Mouse (Mus musculus): ENCODE data around the gene Hmga2. TPM values are rescaled to one million over a fixed set of nuclear protein-coding genes. Genes with fewer than 3 reads are reported as not detected.

Gene Hmga2
- polyA plus RNA-seq, 1 experiment from 2014 or later = 16.1 TPM

DNA sequence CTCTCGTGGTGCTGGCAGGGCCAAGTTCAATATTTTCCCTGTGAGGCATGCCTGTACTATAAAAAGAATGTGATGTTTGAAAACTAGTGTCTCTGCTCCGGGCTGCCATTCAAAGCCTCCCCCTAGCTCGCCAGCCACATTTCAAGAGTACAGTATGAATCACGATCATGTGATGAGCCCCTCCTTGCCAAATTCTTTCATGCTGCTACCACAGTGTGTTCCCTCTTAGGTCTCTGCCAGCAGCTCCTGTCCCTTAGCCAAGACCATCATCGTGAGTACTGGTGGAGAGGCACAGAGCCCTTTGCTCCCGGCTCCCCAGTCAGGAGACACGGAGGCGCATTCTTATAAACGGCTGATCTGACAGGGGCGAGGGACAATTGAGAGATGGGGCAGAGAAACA lies 54.2 kb downstream of the Hmga2 start:
- 56% methylated on average over 10 of the region's 10 CpGs for WGBS (ENCODE audit: insufficient replicate concordance)
- Histone ChIP-seq H3K4me3 (no peak overlapping the region), H3K27ac (no peak overlapping the region)

GRCm38 (mm10) chr10:120420971-120421629 lies 55.2 kb downstream of the Hmga2 start:
- 0 out of 2 replicates have a peak, but pooled peaks cover 2% of the 10 kb centered on the region for H3K36me3 ChIP-seq
- no peak overlapping the region for H3K4me3 ChIP-seq
- peaks cover 35% of the 10 kb centered on the region; the same call in 1 of the 2 replicates for H3K4me1 ChIP-seq
- no peaks in the 10 kb centered on the region for H3K9me3 ChIP-seq (replicated peaks)
- ATAC-seq = no peak
- H3K27ac ChIP-seq = no peak overlapping the region
- H3K9ac ChIP-seq = no peak overlapping the region
- no peak overlapping the region for H3K4me2 ChIP-seq
- no peaks in the 10 kb centered on the region for H3K27me3 ChIP-seq (replicated peaks)
- WGBS (ENCODE audit: insufficient replicate concordance) = 72% methylated on average over 15 of the region's 15 CpGs

More for the DNA sequence above, 54.2 kb downstream of the Hmga2 start:
- no peak overlapping the region for H3K9ac ChIP-seq
- H3K36me3 ChIP-seq = 0 out of 2 replicates have a peak, but pooled peaks cover 2% of the 10 kb centered on the region
- H3K4me1 ChIP-seq = peaks cover 28% of the 10 kb centered on the region; the same call in 1 of the 2 replicates
- H3K9me3 ChIP-seq (replicated peaks) = no peaks in the 10 kb centered on the region
- H3K27me3 ChIP-seq (replicated peaks) = no peaks in the 10 kb centered on the region
- ATAC-seq = no peak
- H3K4me2 ChIP-seq = no peak overlapping the region

GRCm38 (mm10) chr10:120418738-120419523 lies 57.3 kb downstream of the Hmga2 start:
- Histone ChIP-seq H3K9me3 (replicated peaks) (no peaks in the 10 kb centered on the region), H3K4me1 (peaks cover 30% of the 10 kb centered on the region; the same call in 1 of the 2 replicates), H3K4me2 (no peak overlapping the region), H3K9ac (no peak overlapping the region), H3K36me3 (peaks cover 16% of the 10 kb centered on the region), H3K27ac (0 out of 2 replicates have a peak overlapping the region, but pooled peaks have one; percentile 28), H3K4me3 (no peak overlapping the region), H3K27me3 (replicated peaks) (no peaks in the 10 kb centered on the region)
- ATAC-seq = no peak
- WGBS (ENCODE audit: insufficient replicate concordance) = 66% methylated on average over 16 of the region's 16 CpGs

GRCm38 (mm10) chr10:120418211-120418610 lies 58.1 kb downstream of the Hmga2 start:
- H3K36me3 ChIP-seq = peaks cover 20% of the 10 kb centered on the region
- no peaks in the 10 kb centered on the region for H3K27me3 ChIP-seq (replicated peaks)
- no peak overlapping the region for H3K4me3 ChIP-seq
- peaks cover 35% of the 10 kb centered on the region; the same call in 1 of the 2 replicates for H3K4me1 ChIP-seq
- no peak overlapping the region for H3K9ac ChIP-seq
- WGBS (ENCODE audit: insufficient replicate concordance) = 71% methylated on average over 7 of the region's 7 CpGs
- ATAC-seq = no peak
- no peaks in the 10 kb centered on the region for H3K9me3 ChIP-seq (replicated peaks)
- no peak overlapping the region for H3K4me2 ChIP-seq
- peak overlapping the region; percentile 70 for H3K27ac ChIP-seq

GRCm38 (mm10) chr10:120417488-120418118 lies 58.7 kb downstream of the Hmga2 start:
- H3K27me3 ChIP-seq (replicated peaks) = no peaks in the 10 kb centered on the region
- WGBS (ENCODE audit: insufficient replicate concordance) = 49% methylated on average over 7 of the region's 7 CpGs

GRCm38 (mm10) chr10:120417116-120417487 lies 59.2 kb downstream of the Hmga2 start:
- ATAC-seq = no peak
- Histone ChIP-seq H3K9me3 (replicated peaks) (no peaks in the 10 kb centered on the region), H3K9ac (no peak overlapping the region), H3K4me2 (no peak overlapping the region), H3K4me3 (no peak overlapping the region), H3K27ac (peak overlapping the region; percentile 70), H3K27me3 (replicated peaks) (no peaks in the 10 kb centered on the region), H3K4me1 (peaks cover 35% of the 10 kb centered on the region; the same call in 1 of the 2 replicates), H3K36me3 (peaks cover 20% of the 10 kb centered on the region)
- 65% methylated on average over 5 of the region's 5 CpGs for WGBS (ENCODE audit: insufficient replicate concordance)

More at GRCm38 (mm10) chr10:120417488-120418118, 58.7 kb downstream of the Hmga2 start:
- Histone ChIP-seq H3K9me3 (replicated peaks) (no peaks in the 10 kb centered on the region), H3K4me1 (peaks cover 35% of the 10 kb centered on the region; the same call in 1 of the 2 replicates), H3K4me3 (no peak overlapping the region), H3K27ac (peak overlapping the region; percentile 70), H3K4me2 (peak overlapping the region; percentile 11; the same call in 1 of the 2 replicates), H3K9ac (no peak overlapping the region), H3K36me3 (peaks cover 20% of the 10 kb centered on the region)
- peak; percentile 78 for ATAC-seq

- Histone ChIP-seq H3K27me3 (replicated peaks) (no peaks in the 10 kb centered on the region), H3K27ac (peak overlapping the region; percentile 70; the same call in 1 of the 2 replicates), H3K4me2 (no peak overlapping the region), H3K9me3 (replicated peaks) (no peaks in the 10 kb centered on the region), H3K4me1 (peaks cover 35% of the 10 kb centered on the region; the same call in 1 of the 2 replicates), H3K9ac (no peak overlapping the region), H3K36me3 (peaks cover 20% of the 10 kb centered on the region), H3K4me3 (no peak overlapping the region)
- WGBS (ENCODE audit: insufficient replicate concordance) = 84% methylated on average over 12 of the region's 12 CpGs
- ATAC-seq = no peak
Observed at GRCm38 (mm10) chr10:120416628-120417027, 59.6 kb downstream of the Hmga2 start.

- Histone ChIP-seq H3K9ac (no peak overlapping the region), H3K4me2 (no peak overlapping the region), H3K4me3 (no peak overlapping the region), H3K9me3 (replicated peaks) (no peaks in the 10 kb centered on the region), H3K27ac (no peak overlapping the region), H3K27me3 (replicated peaks) (no peaks in the 10 kb centered on the region), H3K4me1 (peaks cover 19% of the 10 kb centered on the region; the same call in 1 of the 2 replicates), H3K36me3 (peaks cover 17% of the 10 kb centered on the region)
- no peak for ATAC-seq
- WGBS (ENCODE audit: insufficient replicate concordance) = 76% methylated on average over 5 of the region's 5 CpGs
Observed at GRCm38 (mm10) chr10:120412215-120412614, 64.1 kb downstream of the Hmga2 start.

- Histone ChIP-seq H3K4me3 (no peak overlapping the region), H3K27ac (no peak overlapping the region), H3K9ac (no peak overlapping the region), H3K4me2 (no peak overlapping the region), H3K4me1 (peaks cover 15% of the 10 kb centered on the region; the same call in 1 of the 2 replicates), H3K9me3 (replicated peaks) (no peaks in the 10 kb centered on the region), H3K36me3 (peaks cover 17% of the 10 kb centered on the region), H3K27me3 (replicated peaks) (no peaks in the 10 kb centered on the region)
- no peak for ATAC-seq
- 39% methylated on average over 4 of the region's 4 CpGs for WGBS (ENCODE audit: insufficient replicate concordance)
Observed at GRCm38 (mm10) chr10:120410958-120411357, 65.3 kb downstream of the Hmga2 start.

DNA sequence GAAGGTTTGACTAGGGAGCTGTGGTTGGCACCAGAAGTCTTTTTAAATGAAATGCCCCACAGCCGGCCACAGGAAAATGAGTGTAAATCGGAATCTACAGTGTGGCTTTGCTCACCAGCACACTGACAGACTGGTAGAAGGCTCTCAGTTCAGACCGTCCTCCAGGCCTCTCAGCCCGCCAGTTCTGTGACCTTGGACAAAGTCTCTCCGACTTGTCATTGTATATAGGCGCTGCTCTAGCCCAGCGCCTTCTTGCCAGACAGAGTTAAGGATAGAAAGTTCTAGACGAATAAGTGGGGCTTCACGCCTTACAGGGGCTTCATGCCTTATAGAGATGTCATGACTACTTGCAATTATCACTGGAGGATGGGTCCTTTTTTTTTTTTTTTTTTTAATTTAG lies 67.1 kb downstream of the Hmga2 start:
- no peaks in the 10 kb centered on the region for H3K27me3 ChIP-seq (replicated peaks)
- WGBS (ENCODE audit: insufficient replicate concordance) = 69% methylated on average over 9 of the region's 9 CpGs
- peaks cover 15% of the 10 kb centered on the region; the same call in 1 of the 2 replicates for H3K4me1 ChIP-seq
- H3K27ac ChIP-seq = no peak overlapping the region
- no peak for ATAC-seq
- H3K9ac ChIP-seq = no peak overlapping the region
- H3K36me3 ChIP-seq = peaks cover 8% of the 10 kb centered on the region; the same call in 1 of the 2 replicates
- H3K9me3 ChIP-seq (replicated peaks) = no peaks in the 10 kb centered on the region
- H3K4me2 ChIP-seq = no peak overlapping the region
- no peak overlapping the region for H3K4me3 ChIP-seq

GRCm38 (mm10) chr10:120407230-120407629 lies 69.0 kb downstream of the Hmga2 start:
- no peak overlapping the region for H3K9ac ChIP-seq
- no peaks in the 10 kb centered on the region for H3K9me3 ChIP-seq (replicated peaks)
- H3K4me1 ChIP-seq = peaks cover 12% of the 10 kb centered on the region; the same call in 1 of the 2 replicates
- peaks cover 5% of the 10 kb centered on the region; the same call in 1 of the 2 replicates for H3K36me3 ChIP-seq
- no peak overlapping the region for H3K4me2 ChIP-seq
- ATAC-seq = no peak
- H3K27ac ChIP-seq = no peak overlapping the region
- no peaks in the 10 kb centered on the region for H3K27me3 ChIP-seq (replicated peaks)
- no peak overlapping the region for H3K4me3 ChIP-seq
- 63% methylated on average over 9 of the region's 9 CpGs for WGBS (ENCODE audit: insufficient replicate concordance)

Measured in liver, embryonic 12.5 days (tissue).